Mouse (Mus musculus) ES-E14 (cell line): ENCODE measurements around the gene Tmem132c.

Experiments
- CHD2 ChIP-seq: IDR thresholded peaks from 2 replicates; pipeline ENCODE4 v1.6.1; 2014; ENCODE audit warnings: mild to moderate bottlenecking, low read depth, low read length, inconsistent platforms
- HCFC1 ChIP-seq: IDR thresholded peaks from 2 replicates; pipeline ENCODE4 v1.6.1; 2012; ENCODE audit warnings: low read length, inconsistent platforms, borderline replicate concordance; ENCODE audit not compliant: insufficient read depth
- MAFK ChIP-seq: IDR thresholded peaks from 2 replicates; pipeline ENCODE4 v1.6.1; 2014; ENCODE audit warnings: mild to moderate bottlenecking, low read depth, low read length, inconsistent platforms; ENCODE audit not compliant: insufficient read depth
- ZC3H11A ChIP-seq: IDR thresholded peaks from 2 replicates; pipeline ENCODE4 v1.6.1; 2012; ENCODE audit warnings: low read depth, mild to moderate bottlenecking, inconsistent platforms, low read length, borderline replicate concordance
- ZNF384 ChIP-seq: IDR thresholded peaks from 2 replicates; pipeline ENCODE4 v1.6.1; 2012; ENCODE audit warnings: low read depth, low read length, inconsistent platforms

DNA sequence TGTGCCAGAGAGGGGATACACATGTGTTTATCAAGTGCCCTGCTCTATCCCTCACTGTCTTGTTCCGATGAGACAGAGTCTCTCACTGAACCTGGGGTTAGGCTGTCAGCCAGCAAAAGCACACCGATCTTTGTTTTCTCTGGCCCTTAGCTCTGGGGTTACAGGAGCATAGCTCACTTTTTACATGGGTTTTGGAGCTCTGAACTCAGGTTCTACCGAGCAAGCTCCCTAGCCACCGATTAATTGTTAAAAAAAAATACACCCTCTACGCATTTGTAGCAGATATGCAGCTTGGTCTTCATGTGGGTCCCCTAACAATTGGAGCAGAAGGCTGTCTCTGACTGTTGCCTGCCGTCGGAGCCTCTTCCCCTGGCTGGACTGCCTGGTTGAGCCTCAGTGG lies 50.0 kb downstream of the Tmem132c start:
- TF ChIP-seq ZNF384, result no peak
- TF ChIP-seq MAFK, result no peak
- TF ChIP-seq ZC3H11A, result no peak
- TF ChIP-seq HCFC1, result no peak
- TF ChIP-seq CHD2, result no peak
